Mouse (Mus musculus): ENCODE results near the gene Dnmt3c.
A peak's percentile ranks its signal among the peaks of the same experiment; 100 is the strongest.
"Not testable (repeated sequence)": the region's sequence is repeated elsewhere in the genome, so short reads cannot be mapped to it uniquely, and the experiment has no call there.

The Dnmt3c gene

DNA sequence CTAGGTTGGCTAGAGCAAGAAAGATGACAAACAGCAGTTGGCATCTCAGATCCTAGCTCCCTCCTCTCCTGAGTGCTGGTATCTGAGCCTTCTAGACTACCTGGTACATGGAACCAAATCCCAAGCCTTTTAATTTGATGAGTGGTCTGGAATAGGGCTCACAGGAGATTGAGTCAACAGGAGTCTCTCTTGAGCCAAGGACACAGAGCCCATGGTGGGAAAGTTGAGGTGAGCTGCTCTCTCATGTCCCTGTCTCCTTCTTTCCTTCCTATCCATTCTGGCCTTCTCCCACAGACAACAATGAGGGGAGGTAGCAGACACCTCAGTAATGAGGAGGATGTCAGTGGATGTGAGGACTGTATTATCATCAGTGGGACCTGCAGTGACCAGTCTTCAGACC, at the start of gene Dnmt3c:
TSS of gene Dnmt3c (plus strand) at position 301 of the 400 bp plus-strand sequence.
- DNase-seq (ENCODE audit: low read depth, low spot score): no peak

DNA sequence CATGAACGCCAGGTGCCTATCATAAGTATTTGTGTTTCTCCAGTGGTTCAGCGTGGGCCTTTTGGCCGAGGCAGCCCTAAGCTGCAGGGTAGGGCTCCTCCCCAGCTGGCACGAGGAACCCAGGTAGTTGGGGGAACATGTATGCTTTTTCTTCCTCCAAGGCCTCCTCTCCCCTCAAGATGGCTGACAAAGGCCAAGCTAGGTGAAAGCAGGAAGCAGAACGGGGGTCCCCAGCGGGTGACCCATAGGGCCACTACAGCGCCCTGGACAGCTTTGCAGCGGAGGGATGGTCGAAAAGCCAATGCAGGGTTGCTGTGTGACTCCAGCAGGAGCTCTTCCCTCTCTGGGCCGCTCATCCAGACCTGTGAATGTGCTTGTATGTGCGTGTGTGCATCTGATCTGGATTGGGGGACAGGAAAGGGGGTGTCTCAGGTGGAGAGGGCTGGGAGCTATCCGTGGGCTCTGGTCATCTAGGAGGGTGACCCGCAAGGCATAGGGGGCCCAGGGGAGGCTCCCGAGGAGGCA, 47.6 kb upstream of the Dnmt3c start:
- peak; percentile 43 for DNase-seq (ENCODE audit: low read depth, low spot score)

DNA sequence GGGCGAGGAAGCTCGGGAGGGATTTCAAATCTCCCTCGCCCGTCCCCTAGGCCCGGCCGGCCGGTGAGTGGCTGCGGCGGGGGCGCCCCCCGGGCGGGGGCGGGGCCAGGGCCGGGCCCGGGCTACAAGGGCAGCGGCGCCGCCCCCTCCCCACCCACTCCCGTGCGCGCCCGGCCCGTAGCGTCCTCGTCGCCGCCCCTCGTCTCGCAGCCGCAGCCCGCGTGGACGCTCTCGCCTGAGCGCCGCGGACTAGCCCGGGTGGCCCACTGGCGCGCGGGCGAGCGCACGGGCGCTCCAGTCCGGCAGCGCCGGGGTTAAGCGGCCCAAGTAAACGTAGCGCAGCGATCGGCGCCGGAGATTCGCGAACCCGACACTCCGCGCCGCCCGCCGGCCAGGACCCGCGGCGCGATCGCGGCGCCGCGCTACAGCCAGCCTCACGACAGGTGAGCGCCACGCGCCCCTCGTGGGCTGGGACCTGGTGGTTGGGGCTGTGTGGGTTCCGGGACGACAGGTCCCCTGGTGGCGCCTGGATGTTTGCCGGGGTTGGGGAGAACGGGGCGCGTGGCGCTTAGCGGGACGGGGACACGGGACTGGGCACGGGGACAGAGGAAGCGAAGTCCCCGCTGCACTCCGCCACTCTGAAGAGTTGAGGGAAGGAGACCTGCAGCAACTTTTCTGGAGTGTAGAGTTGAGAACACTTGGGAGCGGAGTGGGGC, 47.0 kb upstream of the Dnmt3c start, which contains the start of gene Dnmt3b:
TSS of gene Dnmt3b (plus strand) at position 153 of the 716 bp plus-strand sequence.
- DNase-seq (ENCODE audit: low read depth, low spot score): peak; percentile 68

DNA sequence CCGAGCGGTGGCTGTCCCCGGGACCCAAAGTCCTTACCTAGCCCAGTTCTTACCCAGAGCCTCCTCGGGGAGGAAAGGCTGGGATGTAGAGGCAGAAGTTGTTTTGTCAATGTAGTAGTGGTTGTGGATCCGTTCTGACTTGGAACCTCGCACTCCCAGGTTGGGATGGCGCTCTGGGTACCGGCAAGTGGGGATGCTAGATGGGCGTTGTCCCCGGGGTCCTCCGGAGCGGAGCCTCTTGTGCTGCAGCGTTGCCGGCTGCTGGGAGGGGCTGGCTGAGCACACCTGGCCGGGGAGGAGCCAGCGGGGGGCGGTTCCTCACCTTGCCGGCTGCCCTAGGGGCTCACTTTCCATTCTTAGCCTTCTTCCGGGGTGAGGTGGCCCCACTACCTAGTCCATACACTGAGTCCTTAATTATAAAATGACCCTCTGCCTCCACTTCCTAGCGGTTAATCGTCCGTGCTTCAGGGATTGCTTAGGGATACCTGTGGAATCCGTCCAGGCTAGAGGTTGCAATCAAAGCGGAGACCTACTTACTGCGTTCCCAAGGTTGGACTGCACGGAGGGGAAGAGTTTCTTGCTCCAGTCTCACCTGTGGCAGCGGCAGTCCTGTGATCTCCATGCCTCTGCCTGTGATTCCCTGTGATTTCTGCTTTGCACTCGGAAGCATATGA, 46.3 kb upstream of the Dnmt3c start:
- peak; percentile 3 for DNase-seq (ENCODE audit: low read depth, low spot score)

DNA sequence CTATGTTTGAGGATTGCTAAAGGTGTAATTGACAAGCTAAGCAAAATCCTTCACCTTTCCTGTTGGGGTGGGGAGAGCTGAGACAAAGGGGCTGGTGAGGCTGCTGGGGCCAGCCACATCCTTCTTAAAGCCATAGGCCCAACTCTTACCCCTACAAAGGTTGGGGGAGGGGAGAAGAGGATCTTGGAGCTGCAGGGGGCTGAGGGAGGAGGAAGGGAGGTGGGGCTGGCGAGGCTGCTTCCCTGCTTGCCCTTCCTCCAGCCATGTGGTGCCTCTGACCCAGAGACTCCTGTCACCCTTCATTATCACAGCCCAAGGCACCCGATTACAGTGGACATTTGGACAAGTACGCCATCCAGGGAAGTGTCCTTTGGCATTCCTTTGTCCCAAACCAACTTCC, 44.8 kb upstream of the Dnmt3c start:
- DNase-seq (ENCODE audit: low read depth, low spot score): no peak

DNA sequence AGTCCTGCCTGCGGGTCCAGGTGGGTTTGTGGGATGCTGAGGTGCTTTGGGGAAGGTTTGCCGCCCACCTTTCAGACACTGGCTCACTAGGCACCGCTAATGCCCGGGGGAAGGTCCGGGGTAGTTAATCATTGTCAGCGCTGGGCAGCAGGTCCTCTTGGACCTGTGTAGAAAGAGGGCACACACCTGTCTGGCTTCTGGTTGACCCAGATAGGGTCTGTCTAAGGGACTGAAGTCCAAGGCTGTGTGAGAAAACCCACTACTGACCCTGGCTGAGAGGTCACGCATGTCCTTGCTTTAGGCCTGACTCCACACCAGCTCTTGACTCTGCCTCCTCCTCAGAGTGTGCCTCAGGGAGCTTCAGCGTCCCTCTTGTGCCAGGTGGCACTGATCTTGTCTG, 38.8 kb upstream of the Dnmt3c start:
- DNase-seq (ENCODE audit: low read depth, low spot score): not testable (repeated sequence)

DNA sequence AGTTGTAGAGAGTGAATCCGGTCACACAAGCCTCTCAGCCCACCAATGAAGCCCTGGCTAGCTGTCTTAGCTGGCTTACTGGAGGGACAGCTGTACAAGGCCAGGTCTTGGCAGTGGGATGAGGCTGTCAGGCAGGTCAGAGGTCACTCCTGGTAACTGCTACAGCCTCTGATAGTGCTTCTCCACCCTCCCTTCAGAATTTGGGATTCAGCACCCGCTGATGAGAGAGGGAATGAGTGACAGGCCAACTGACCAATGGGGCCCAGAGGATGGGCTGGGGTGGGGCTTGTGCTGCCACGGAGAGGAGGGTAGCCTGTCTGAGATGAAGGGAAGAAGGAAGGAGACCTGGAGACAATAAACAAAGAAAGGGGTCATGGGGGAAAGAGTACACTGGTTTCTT, 35.8 kb upstream of the Dnmt3c start:
- no peak for DNase-seq (ENCODE audit: low read depth, low spot score)

DNA sequence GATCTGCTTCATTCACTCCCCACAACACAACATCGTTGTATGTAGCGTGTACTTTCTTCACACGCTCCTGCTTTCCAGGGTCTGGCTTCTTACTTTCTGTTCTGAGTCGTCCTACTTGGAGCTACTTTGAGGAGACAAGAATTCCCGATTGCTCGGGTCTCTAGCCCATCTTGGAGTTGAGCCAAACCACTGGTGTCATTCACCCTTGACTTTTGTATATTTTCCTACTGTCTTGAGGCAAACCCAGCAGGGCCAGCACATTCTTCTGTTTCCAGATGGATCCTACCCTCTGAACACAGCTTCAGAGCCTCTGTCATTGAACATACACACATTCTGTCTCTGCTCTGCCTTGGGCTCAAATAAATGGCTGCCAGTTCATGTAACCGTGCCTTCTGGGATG, 31.1 kb upstream of the Dnmt3c start:
- no peak for DNase-seq (ENCODE audit: low read depth, low spot score)

DNA sequence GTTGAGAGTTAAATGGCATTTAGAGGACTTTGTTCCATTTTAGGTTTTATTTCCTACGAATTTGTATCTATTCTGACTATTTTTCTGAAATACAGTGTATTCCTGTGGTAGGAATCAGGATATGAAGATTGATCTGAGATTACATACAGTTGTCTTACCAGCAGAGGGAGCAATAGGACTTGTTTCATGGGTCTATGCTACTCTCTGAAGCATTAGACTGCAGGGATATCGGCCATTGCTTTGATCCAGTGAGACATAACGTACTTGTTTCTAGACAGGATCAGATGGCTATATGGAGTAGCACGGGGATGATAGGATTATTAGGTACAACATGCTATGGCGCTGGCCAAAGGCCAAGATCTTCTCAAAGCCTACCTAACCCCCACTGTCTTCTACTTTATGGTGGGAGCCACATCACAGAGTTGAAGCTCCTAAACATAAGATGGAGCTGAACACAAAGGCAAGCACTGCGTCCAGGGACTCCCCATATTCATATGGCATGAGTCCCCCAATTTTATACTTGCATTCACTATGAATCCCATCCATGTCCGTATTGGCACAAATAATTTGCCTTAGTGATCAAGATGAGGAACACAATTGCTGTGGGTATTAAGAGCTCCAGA, 27.6 kb upstream of the Dnmt3c start:
- peak; percentile 52 for DNase-seq (ENCODE audit: low read depth, low spot score)

DNA sequence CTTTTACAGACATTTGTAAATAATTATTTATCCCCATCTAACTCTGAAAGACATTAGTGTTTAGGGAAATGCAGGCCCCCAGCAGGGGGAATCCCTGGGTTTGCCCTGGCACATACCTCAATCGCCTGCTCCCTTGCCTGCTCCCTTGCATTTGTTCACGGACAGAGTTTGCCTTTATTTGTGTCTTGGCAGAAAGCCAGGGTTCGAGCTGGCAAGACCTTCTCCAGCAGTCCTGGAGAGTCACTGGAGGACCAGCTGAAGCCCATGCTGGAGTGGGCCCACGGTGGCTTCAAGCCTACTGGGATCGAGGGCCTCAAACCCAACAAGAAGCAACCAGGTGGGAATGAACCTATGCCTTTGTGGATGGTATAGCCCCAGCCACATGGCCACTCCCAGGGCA, 26.3 kb upstream of the Dnmt3c start:
- no peak for DNase-seq (ENCODE audit: low read depth, low spot score)

DNA sequence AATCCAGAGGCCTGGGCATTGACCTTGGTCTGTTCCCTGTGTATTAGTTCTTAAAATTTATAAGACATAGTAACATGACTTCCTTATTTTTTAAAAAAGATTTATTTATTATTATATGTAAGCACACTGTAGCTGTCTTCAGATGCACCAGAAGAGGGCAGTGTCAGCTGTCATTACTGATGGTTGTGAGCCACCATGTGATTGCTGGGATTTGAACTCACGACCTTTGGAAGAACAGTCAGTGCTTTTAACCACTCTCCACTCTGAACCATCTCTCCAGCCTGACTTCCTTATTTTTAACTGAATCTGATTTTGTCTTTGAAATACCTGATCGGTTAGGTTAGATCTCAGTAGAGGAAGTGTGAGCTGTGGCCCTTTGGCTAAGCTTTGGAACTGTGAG, 23.8 kb upstream of the Dnmt3c start:
- DNase-seq (ENCODE audit: low read depth, low spot score): no peak

DNA sequence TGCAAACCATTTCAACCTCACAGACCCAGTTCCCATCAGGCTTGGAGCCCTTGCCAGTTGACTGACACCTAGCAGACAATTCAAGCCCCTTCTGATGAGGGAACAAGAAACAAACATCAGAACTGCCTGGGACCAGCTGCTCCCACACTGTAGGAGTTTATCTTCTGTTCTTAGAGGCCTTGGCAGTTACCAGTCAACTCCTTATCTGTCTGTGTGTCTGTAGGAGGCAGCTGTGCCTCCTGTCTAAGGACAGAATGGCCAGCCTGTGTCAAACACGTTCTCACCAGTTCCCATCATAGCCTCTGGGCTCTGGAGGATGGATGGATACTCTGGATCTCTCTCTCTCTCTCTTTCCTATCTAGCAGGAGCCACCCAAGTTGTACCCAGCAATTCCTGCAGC, 21.1 kb upstream of the Dnmt3c start:
- not testable (repeated sequence) for DNase-seq (ENCODE audit: low read depth, low spot score)

DNA sequence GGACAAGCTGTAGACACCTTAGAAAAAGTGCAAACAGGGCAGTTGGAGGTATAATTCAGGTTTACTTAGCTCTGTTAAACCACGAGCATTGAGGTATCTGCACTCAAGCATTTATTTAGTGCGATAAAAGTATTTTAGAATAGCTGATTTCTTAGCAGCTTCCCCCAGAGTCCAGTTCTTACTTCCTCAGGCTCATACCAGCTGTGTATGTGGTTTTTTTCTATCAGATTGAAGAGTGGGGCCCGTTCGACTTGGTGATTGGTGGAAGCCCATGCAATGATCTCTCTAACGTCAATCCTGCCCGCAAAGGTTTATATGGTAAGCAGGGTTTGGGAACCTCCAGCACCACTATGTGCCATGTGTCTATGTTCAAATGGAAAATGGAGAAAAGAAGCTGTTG, 19.5 kb upstream of the Dnmt3c start:
- DNase-seq (ENCODE audit: low read depth, low spot score): no peak

DNA sequence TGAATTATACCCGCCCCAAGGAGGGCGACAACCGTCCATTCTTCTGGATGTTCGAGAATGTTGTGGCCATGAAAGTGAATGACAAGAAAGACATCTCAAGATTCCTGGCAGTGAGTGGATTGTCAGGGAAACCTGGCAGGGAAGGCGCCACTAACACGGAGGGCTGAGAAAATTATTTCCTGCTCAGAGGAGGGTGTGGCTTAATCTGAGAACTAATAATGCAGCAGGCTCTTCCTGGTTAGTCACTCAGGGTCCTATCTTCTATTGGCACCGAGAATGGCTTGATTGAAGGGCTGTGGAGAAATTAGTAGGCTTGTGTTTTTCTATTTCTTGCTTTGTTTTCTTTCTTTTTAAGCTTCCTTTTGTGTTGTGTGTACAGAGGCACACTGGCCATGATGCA, 18.9 kb upstream of the Dnmt3c start:
- no peak for DNase-seq (ENCODE audit: low read depth, low spot score)

DNA sequence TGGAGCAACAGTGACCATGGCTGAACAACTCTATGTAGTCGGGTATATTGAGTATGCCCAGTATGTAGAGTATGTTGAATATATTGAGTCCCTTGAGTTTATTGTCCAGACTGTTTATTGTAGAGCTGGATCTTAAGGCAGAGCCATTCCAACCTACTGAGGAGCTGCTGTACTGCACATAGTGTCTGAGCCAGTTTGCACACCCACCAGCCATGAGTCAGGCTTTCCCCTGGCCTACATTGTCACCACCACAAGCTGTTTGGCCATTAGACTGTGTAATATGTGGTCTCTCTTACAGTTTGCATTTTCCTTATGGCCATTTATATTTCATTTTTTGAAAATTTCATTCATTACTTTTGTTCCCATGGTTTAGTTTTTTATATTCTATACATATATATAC, 16.5 kb upstream of the Dnmt3c start:
- no peak for DNase-seq (ENCODE audit: low read depth, low spot score)

DNA sequence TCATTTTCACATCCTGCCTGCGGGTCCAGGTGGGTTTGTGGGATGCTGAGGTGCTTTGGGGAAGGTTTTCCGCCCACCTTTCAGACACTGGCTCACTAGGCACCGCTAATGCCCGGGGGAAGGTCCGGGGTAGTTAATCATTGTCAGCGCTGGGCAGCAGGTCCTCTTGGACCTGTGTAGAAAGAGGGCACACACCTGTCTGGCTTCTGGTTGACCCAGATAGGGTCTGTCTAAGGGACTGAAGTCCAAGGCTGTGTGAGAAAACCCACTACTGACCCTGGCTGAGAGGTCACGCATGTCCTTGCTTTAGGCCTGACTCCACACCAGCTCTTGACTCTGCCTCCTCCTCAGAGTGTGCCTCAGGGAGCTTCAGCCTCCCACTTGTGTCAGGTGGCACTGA, 3.0 kb upstream of the Dnmt3c start:
- DNase-seq (ENCODE audit: low read depth, low spot score): not testable (repeated sequence)

DNA sequence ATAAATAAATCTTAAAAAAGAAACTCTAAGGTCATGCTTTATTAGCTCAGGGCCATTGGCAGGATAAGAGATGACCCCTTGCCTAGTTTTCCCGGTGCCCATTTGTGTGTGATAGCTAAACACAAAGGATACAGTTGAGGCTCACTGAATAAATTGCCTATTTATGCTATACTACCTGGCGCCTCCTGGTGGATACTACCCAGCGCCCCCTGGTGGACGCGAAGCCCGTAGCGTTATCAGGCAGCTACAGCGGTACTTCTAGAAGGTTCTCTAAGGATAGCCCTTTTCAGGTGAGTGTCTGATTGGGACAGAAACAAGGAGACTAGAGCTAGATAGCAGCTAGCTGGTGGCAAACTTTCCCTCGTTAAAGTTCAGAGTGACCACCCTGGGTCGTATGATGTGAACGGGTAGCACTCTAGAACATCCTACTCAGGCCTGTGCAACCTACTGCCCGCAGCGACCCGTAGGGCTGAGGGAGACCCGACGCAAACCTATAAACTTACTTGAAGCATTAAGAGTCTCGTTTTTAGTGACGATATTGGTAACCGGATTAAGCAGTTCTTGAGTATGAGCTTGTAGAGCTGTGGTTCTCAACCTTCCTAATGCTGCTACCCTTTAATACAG, 1.9 kb upstream of the Dnmt3c start:
- peak; percentile 28 for DNase-seq (ENCODE audit: low read depth, low spot score)

DNA sequence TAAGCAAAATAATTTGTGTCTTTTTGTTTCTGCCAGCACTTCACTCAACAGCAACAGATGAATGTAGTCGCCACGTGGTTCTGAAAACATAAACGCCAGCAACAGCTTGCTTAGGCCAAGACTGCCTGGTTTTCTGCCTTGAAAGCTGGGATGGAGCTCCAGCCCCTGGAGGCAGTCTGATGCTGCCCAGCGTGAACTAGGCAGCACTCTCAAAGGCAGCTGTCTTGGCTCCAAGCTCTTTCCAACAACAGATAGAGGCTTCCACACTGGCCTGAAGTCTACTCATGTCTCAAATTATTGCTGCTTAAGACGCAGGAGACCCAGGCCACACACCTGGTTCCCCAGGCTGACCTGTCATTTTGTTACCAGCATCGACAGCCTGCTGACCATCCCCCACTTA, 6.9 kb downstream of the Dnmt3c start:
- no peak for DNase-seq (ENCODE audit: low read depth, low spot score)

DNA sequence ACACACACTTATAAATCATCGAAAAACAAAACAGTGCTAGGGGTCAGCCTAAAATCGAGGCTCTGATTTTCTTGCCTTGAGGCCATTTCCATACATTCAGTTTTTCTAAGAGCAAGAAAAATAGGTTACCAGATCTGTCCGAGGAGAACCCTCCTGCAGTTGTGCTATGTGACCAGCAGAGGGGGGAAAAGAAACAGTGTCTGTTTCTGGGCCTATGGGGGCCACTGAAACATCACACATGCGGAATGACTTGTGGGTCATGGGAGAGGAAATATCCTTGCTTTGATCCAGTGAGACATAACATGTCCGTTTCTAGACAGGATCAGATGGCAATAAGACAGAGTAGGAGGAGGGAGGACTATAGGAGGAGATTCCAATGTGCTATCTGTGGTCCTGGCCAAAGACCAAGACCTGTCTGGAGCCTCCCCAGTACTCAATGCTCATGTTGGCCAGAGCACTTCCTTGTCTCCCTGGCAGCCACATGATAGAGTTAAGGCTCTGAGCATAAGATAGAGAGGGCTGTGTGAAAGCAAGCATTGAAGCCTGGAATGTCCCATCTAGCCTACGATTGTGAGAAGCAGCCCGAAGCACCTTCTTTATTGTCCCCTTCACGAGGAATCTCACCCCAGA, 14.4 kb downstream of the Dnmt3c start:
- DNase-seq (ENCODE audit: low read depth, low spot score): peak; percentile 34

DNA sequence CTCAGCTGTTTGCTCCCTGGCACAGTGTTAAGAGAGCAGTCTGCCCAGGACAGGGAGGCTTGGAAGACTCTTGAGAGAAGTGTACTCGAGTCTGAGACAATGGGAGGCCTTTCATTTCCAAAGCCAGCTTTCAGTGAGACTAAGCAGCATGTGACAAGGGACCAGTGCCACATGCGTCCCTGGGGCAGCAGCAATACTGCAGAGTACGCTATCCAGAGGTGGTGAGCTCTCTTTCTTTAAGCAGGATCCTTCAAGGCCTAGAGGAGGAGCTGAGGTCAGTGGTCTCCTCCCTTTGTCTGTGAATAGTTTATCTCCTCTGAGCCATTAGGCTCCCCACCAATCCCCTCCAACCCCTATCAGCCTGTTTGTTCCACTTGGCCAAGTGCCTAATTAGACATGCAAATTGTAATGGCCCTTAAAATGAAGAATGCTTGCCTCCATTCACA, 16.2 kb downstream of the Dnmt3c start:
- DNase-seq (ENCODE audit: low read depth, low spot score): no peak

DNA sequence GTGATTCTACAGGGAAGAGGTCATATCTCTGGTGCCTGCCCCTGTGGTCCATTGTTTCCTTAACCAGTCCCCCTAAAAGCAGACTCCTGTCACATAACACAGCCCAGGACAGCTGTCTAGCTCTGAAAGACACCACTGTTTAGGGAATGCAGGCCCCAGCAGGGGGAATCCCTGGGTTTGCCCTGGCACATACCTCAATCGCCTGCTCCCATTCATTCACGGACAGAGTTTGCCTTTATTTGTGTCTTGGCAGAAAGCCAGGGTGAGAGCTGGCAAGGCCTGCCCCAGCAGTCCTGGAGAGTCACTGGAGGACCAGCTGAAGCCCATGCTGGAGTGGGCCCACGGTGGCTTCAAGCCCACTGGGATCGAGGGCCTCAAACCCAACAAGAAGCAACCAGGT, 16.8 kb downstream of the Dnmt3c start:
- no peak for DNase-seq (ENCODE audit: low read depth, low spot score)

DNA sequence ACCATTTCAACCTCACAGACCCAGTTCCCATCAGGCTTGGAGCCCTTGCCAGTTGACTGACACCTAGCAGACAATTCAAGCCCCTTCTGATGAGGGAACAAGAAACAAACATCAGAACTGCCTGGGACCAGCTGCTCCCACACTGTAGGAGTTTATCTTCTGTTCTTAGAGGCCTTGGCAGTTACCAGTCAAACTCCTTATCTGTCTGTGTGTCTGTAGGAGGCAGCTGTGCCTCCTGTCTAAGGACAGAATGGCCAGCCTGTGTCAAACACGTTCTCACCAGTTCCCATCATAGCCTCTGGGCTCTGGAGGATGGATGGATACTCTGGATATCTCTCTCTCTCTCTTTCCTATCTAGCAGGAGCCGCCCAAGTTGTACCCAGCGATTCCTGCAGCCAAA, 21.4 kb downstream of the Dnmt3c start:
- not testable (repeated sequence) for DNase-seq (ENCODE audit: low read depth, low spot score)
